Mouse (Mus musculus): ENCODE results near the gene Hhat.

The Hhat gene

DNA sequence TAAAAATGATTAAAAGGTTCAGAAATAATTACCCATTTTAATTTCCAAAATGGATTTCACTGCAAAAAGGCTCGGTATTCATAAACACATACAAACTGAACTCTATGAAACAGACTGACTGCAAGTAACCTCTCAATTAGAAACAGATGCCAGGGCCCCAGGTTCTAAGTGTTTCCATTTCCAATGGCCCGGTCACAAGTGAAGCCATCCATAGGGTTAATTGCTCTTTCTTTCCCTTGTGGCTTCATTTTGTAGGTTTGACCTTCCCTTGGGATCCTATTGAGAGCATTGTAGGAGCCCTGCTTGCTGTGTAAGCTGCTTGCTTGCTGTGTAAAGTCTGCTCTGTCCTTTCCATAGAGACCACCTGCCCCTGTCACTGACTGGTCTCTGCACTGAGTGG is 123.7 kb downstream of the Hhat start:
- peak; percentile 72 for DNase-seq

DNA sequence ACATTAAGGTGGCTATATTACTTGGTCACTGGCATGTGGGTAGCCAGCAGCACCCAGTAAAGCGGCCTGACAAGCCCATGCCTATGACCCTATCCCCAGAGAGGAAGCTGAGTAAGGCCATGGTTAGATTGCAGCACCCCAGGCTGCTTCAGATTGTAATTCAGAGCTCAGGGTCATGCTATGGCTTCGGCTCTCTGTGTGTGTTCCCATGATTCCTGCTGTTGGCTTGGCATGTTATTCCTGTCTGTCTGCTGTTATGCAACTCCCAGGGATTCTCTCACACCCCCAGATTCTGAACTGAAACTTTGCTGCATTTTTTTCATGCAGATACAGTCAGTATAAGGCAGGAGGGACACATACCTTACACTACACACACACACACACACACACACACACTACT is 128.9 kb downstream of the Hhat start:
- no peak for DNase-seq

DNA sequence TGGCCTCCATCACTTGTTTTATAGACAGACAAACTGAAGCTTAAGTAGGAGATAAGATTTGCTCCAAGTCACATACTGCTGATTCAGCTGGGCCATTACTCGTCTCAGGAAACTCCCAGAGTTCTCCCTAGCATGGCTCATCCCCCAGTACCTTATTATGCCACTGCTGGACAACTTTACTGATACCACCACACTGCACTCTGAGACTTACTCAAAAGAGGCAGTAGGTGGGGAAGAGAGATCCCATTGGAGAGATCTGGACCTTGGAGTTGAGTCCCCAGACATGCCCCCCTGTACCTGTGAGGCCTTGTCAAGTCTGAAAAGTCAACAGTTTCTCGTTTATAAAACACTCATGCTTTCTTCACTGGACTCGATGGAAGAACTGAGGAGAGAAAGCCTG is 131.8 kb downstream of the Hhat start:
- DNase-seq, result no peak

DNA sequence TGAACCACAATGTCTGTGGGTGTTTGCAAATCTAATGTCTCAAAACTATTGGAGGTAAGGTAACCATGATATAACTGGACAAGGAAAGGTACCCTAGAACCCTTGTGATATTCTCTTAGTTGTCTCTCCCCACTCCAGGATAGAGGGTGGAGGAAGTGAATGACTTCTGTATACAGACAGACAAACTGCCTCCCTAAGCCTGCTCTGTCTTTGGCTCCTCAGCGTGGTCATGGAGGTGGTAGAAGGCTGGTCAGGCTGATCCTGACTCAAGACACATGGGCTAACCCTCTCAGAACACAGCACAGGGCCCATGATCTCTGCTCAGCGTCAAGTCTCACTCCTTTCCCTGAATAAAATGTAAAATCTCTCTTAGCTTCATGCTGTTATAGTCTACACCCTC is 149.2 kb downstream of the Hhat start:
- no peak for DNase-seq

DNA sequence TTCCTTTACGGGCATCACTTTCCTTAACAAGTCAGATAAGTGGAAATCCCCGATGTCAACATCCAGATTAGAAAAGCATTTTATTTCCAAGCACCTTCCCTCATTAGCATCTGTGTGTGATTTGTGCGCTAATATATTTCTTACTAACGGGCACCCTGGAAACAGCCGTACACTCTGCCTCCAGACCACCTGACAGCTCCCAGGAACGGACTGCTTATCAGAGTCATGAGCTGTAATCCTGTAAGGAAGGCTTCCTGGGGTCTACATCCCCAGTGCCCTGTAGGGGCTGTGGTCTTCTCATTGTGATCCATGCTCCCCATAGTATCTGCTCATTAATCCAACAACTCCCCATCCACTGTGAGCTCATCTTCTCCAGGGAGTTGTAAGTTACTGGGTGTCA is 157.8 kb downstream of the Hhat start:
- no peak for DNase-seq

DNA sequence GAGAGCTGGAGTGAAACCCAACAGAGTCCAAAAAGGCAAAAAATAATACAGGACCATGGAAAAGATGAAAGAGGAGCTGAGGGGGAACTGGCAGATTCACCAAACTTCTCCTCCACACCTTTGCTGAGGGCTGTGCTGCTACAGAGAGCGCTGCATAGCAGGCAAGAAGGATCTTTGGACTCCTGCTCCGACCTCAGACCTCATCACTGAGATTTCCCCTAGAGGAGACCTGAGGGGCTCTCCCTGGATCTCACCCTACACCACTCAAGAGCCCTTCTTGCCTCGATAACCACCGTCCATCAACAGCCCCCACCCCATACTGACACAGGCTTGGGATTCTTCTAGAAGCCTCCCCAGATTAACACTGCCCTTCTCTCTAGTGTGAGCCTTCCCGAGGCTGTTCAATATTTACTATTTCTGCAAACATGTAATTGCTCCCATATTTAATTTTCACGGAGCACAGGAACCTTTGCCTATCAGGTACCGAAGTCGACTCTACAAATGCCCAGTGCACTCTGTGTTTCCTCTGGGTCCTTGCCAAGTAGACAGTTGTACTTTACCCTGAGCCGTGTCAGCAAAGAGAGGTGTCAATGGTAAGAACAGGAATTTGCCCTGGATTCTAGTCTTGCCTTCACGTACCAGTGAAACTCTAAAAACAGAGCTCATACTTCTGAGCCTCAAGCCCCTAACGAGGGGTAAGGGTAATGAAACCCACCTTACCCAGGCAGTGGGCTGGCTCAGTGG is 158.9 kb downstream of the Hhat start:
- no peak for DNase-seq

DNA sequence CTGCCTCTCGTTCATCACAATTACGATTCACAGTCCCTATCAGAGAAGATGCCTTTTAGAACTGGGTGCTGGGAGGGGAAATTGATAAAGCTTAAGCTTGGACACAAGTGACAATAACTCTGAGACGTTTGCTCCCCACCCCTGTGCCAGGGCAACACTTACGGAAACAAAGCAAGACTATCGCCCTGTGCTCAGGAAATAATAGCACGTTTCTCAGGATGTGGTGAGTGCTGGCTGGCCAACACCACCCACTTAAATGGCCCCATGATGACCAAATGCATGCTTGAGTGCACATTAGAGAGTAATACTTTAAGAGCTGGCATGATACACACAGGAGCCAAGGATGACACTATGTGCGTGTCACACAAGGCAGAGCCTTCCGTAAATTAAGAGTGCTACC is 164.1 kb downstream of the Hhat start:
- no peak for DNase-seq

DNA sequence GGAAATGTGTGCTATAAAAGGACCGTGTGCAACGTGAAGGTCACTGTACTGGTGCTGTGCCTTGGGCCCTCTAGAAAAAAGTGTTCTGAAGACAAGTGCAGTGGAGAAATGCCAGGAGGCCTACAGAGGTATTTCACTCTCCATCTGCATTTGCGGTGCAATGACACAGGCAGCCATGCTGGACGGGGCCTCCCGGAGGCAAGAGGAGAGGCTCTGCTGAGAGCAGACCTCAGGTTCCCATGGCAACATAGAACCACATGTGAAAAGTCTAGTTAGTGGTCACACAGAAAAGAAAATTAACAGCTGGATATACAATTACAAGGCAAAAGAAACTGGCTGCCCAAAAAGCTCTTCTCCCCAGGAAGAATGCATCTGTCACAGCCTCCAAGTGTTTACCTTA is 166.6 kb downstream of the Hhat start:
- DNase-seq, result peak; percentile 42

DNA sequence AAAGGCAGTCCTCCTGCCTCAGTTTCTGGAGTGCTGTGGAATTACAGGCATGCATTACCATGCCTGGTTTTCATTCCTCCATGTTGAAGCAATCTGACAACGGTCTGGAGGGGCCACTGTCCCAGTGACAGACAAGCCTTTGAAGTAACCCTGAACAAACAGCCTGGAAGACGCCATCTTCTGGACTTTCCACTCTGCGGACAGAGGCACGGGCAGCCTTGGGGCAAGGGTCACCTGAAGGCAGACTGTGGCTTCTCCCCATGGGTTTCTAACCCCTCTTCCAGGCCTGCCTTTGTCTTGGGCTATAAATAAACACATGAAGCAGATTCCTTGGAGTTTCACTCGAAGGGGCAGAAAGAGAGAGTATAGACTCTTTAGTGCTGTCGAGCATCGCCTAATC is 167.5 kb downstream of the Hhat start:
- DNase-seq, result peak; percentile 9

DNA sequence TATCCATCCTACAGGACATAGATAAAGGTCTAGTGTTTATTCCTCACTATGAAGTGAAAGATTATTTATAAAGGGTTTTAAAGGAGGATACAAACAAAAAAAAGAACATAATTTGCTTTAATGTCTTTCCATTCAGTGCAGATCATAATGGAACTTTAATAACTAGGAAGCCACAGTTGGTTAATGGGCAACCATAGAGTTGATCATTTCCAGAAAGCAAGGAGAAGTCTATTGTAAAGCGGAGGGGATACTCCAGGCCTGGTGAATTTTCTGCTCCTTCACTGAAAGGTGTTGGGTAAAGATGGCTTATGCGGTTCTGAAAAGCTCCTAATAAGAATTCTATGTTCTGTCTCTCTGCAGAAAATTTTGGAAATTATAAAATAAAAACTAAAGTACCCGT is 169.8 kb downstream of the Hhat start:
- DNase-seq, result no peak

DNA sequence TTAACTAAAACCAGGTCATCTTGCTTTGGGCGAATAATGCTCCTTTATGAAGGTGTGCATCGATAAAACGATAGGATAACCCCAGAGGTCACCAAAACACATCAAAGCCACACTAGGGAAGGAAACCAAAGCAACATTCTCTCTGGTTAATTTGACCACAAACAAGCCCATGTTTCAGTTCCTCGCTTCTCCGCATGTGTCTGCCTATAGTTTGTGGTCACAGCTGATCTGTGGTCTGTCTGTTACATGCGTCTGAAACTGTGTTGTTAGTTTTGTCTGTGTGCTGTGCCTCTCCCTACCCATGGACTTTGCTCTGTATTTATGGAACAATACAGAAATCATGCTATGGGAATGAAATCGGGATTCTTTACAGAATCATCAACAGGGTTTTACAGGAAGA is 171.3 kb downstream of the Hhat start:
- no peak for DNase-seq

DNA sequence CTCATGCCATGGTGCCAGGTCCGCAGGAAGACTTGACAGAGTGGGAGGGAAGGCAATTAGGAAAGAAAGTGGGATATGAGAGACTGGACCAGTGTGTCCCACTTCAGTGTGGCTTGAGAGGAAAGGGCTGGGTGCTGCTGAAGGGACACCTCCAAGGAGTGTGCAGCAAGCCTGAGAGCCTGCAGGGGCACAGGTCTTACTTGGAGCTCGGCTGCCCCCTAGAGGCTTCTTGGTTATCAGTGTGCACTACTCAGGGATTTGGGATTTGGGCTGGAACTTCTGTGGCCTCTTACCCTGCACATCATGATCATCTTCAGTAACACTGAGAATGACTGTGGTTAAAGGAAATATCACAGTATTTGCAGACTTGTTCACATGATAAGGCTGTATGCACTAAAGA is 172.6 kb downstream of the Hhat start:
- peak; percentile 88 for DNase-seq

DNA sequence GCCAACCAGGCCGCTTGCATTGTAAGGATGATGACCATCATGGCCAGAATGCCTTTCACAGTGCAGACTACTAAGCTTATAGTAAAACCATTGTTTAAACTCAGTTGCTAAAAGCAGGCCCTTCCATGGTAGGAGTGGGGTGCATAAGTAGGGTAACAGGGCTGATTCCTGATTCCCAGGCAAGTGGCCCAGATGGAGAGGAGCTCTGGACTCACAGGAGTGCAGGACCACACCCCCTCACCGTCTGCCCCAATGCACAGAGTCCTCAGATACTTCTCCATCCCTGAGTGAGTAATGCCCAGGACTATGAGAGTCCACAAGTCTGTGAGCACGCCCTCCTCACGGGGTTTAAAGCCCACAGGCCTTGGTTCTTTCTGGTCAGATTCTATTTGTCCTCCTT is 175.6 kb downstream of the Hhat start:
- DNase-seq, result no peak

DNA sequence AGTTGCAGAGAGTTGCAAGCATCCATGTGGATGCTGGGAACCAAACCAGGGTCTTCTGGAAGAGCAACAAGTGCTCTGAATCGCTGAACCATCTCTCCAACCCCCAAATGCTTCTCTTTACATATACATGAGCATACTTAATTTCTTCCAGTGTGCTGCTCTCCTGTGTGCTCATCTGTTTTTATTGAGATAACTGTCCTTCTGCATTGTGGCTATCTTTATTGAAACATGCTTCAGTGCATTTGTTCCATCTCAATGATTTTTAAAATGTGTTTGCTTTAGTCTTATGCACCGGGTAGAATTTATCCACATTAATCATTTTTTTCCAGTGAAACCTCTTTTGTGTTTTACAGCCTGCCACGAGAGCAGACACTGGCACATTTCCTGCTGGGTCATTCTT is 177.5 kb downstream of the Hhat start:
- no peak for DNase-seq

DNA sequence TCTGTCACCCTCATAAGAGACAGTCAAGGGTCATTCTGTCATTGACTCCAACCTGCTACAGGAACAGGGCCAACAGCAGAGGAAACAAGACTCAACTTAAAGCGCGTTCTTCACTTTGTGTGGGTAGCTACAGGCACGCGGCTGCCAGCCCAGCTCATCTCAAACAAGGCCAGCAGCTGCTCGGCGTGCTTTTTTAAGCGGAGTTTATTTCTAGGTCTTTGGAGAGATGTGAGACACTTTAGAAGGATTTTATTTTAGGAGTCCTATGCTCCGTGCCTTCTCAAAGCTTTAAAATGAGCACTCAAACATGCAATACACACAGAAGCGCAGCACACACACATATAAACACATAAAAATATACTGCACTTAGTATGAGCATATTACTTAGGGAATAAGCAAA is 183.6 kb downstream of the Hhat start:
- DNase-seq, result no peak

DNA sequence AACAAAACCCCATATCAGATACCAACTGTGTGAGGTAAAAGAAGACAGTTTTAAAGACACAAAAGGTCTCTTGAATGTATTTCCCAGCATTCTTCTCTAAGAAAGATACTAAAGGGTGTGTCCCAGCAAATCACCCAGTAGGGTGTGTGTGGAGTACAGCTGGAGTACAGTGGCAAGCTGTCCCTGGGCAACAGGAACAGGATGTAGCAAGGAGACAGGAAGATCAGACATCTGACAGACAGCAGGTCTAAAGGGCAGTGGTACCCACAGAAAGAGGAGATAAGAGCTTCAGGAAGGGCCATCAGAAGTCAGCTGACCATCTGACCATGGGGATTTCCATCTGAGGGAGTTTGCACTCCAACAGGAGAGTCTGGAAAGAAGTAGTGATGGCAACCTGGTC is 185.7 kb downstream of the Hhat start:
- no peak for DNase-seq

DNA sequence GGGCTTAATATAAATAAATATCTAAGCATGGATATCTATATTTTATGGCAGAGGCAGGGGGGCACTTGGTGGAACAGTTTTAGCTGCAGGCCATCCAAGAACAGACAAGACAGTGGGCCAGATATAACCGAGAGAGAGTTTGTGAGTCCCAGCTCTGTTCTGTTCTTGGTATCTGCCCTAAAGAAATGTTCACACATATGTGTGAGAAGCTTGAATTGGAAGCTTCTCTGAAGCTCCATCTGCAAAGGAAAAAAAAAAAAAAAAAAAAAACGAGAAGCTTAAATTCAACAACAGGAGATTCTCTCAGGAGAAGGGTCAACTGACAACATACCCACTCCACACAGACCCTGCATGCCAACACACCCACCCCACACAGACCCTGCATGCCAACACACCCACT is 188.1 kb downstream of the Hhat start:
- no peak for DNase-seq

DNA sequence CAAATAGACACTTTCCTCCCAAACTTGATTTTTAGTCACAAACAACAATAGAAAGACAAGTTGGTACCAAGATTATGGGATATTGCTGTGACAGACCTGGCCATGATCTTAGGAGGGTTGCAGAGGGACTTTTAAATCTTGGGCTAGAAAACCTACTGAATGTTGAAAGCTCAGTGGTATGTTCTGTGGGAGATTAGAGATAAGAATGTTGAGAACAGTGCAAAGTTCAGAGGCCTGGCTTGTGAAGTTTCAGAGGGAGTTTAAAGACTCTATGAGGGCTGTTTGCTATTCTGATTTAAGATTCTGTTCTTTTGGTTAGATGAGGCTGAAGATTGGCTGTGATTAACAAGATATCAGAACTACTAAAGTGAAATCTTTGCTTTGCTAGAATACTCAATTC is 206.3 kb downstream of the Hhat start:
- no peak for DNase-seq

DNA sequence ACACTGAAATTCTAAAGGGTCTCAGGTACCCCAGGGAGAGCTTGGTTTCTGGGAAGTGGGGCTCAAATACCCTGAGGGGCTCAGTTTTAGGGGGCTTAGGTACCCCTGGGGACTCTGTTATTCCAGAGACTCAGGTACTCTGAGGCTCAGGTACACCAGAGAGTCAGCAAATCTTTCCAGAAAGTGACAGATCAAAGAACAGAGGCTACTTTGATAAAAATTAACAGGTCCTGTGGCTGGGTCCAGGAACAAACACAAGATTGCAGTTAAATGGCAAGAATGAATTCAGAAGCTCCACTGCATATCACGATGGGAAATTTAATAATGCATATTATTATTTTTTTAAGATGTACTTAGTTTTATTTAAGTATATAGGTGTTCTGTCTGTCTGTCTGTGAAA is 211.7 kb downstream of the Hhat start:
- DNase-seq, result no peak

DNA sequence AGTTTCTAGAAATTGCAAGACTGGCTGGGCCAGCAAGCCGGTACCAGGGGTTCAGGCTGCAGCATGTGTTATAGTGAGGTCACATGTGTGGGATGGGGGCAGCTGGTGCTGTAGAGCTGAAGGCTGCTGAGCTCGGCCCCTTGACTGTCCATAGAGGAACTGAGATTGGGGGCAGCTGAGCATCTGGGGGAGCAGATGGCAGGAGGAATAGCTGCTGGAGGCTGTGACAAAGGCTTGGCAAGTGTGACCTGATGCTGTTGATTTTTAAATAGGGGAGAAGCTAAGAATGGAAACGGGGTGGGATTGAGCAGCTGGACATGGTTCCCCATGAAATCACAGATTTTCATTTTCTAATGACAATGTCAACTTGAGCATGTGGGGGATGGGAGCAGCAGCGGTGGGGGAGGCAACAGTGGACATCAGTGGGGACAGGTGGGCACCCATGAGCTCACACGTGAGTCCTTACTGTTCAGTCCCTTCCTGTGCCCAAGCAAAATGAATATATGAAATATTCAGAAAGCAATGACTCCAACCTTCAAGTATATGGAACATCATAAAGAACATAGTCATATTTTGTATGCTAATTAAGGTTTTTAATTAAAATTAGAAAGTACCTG is 212.9 kb downstream of the Hhat start:
- peak; percentile 23 for DNase-seq

DNA sequence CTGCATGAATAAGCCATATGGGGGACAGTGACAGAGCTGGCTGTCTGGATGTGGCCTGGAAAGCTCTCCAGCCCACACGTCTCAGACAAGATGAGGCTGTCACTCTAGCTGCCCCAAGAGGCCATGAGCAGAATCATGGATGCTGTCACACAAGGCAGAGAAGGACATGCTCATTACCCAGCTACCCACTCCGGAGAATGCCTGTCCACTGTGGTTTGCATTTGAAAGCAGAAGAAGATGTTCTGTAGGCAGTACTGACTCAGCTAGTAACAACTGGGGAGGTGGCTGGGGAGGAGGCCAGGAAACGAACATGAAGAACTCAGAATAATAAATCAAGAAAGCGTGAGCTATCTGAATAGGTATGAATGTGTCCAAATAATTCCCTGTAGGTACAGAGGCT is 215.5 kb downstream of the Hhat start:
- DNase-seq, result no peak

DNA sequence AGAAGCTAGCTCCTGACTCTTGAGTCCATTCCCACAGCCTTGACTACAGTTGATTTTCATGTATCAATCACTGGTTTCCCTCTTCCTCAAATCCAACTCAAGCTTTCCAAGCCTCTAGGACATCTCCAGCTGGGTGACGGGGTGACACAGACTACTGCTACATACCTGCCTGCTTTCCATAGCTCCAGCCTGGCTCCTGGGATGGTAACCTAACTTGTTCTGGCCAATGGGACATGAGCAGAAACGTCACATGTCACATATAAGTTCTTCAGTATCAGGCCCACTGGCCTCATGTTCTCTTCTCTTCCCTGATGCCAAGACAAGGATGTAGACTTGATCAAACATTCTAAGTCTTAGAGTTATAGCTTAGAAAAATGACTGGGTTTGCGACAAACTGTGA is 220.5 kb downstream of the Hhat start:
- DNase-seq, result no peak

DNA sequence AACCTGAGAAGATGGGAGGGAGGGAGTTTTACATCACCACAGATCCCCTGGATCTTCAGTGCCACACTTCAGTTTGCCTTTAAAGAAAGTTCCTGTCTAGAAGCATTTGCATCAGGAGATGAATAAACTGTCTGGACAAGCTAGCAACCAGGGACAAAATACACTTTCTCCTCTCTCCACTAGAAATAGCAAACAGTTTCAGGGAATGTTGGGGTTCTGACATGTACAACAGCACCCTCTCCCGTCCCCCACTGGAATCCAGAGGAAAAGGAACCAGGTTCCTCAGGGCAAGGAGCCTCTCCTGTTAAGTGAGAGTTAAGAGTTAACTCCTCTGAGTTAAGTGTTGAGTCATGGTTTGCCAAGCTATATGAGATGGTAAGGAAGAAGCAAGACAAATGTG is 224.2 kb downstream of the Hhat start:
- DNase-seq, result no peak

DNA sequence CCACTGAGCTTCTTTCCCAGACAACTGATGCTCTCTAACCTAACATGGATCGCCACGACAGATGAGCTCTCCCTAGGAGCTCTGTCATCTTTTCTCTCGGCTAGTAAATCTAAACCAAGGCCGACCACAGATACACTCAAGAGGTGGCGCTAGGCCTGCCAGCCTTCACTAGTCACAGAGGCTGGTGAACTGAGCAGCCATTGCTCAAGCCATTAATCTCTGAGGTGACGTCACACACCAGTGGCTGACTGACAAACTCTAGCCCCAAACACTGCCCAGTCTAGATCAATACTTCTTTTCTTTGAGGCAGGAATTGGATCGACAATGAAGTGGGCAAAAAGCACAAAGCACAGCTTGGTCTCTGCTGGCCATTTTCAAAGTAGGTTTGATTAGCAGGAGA is 226.1 kb downstream of the Hhat start:
- no peak for DNase-seq

DNA sequence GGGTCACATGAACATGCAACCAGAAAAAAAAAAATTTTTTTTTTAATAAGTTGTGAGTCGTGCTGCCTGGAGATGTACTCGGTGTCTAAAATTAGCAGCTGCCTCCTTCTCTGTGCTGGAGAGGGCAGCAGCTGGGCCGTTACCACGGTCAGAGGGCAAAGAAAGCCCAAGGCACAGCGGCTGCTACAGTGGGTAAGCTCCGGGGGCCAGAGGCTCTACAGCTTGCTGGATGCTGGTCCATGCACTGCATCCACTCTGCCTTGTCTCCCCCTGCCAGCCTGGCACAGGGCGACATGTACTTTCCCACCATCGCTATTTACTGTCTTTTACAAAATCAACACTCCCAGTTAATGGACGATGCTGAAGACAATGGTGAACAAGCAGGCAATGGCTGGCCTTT is 226.9 kb downstream of the Hhat start:
- peak; percentile 27 for DNase-seq

All from embryo, embryonic 11 days (tissue).